Mouse (Mus musculus): ENCODE results near the gene Gm5767. TPM values are rescaled to one million over a fixed set of nuclear protein-coding genes. Genes with fewer than 3 reads are reported as not detected.

The Gm5767 gene
- polyA plus RNA-seq, 1 experiment from 2014 or later: 0.26 TPM

DNA sequence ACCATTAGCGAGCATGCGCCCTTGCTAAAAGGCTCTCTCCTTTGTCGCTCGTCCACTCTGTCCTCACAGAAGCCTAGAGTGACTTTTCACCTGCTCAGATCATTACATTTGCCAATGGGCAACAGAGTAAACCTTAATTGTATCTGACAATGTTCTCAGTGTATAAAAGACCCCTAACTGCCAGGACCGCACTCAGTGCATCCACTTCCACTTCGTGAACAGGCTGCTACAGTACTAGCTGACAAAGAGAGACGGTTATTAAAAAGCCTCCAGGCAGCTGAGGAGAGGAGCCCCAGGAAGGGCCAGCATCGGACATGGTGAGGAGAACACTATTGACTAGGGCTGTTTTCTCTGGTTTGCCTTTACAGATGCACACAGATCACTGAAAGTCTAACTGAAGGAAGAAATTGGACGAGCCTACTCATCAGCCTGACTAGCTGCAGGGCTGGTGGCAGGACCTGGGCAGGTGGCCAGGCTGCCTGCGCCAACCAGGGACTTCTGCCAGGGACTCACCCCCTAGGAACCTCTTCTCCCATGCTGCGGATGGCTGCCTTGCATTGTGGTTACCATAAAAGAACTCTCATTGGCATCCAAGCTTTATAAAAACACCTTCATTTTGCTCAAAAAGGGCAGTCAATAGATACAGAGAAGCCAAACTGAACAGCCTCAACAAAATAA is 9.5 kb downstream of the Gm5767 start:
- peaks cover 91% of the 10 kb centered on the region for H3K36me3 ChIP-seq (replicated peaks)
- WGBS: 93% methylated on average over 11 of the region's 11 CpGs

DNA sequence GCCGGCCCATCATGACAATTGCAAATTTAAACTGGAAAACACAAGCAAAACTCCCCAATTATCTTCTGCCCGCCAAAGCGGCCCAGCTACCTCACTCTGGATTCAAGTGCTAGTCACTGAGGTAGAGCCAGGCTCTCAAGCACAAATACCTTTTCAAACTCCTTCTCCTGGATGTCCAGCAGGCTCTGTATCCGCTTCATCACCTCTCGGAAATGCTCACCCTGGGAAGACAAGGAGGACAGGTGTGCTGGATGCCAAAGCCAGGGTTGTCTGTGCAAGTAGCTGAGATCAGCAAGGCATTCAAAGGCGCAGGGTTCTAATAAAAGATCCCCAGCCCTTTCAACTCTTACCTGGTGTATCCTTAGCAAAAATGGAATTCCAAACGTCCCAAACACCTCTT is 10.6 kb downstream of the Gm5767 start:
- WGBS: 93% methylated on average over 7 of the region's 7 CpGs
- peaks cover 97% of the 10 kb centered on the region for H3K36me3 ChIP-seq (replicated peaks)

More for the DNA sequence above, 9.5 kb downstream of the Gm5767 start:
- H3K27ac ChIP-seq: no peak overlapping the region
- H3K4me1 ChIP-seq: no peaks in the 10 kb centered on the region
- no peak overlapping the region for H3K4me3 ChIP-seq
- no peaks in the 10 kb centered on the region for H3K27me3 ChIP-seq (ENCODE audit: poor library complexity, severe bottlenecking)
- no peak for DNase-seq (ENCODE audit: extremely low spot score, low spot score)
- H3K9me3 ChIP-seq: no peaks in the 10 kb centered on the region

DNA sequence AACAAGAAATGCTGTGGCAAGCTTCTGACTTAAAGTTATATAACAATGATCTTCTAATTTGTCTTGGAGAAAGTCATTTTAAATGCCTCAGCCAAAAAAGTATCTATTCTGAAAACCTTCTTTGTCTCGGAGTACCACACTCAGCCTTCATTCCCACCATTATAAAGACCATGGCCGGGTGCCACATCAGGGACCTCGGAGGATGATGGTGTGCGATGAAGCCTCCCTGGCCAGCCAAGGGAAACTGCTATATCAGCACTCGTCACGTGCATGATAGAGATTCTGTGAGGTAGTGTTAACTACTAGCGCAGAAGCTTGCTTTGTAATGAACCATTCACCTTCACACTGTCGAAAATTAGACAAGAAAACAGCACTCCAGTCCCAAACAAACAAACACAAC is 19.0 kb downstream of the Gm5767 start:
- H3K27ac ChIP-seq: no peak overlapping the region
- H3K36me3 ChIP-seq (replicated peaks): peaks cover 100% of the 10 kb centered on the region
- WGBS: 95% methylated on average over 8 of the region's 8 CpGs
- no peak overlapping the region for H3K4me3 ChIP-seq
- DNase-seq (ENCODE audit: extremely low spot score, low spot score): no peak
- no peaks in the 10 kb centered on the region for H3K9me3 ChIP-seq
- H3K4me1 ChIP-seq: no peaks in the 10 kb centered on the region
- no peaks in the 10 kb centered on the region for H3K27me3 ChIP-seq (ENCODE audit: poor library complexity, severe bottlenecking)

More for the DNA sequence above, 10.6 kb downstream of the Gm5767 start:
- Histone ChIP-seq H3K4me3 (no peak overlapping the region), H3K4me1 (no peaks in the 10 kb centered on the region), H3K27me3 (ENCODE audit: poor library complexity, severe bottlenecking) (no peaks in the 10 kb centered on the region), H3K27ac (no peak overlapping the region), H3K9me3 (no peaks in the 10 kb centered on the region)
- no peak for DNase-seq (ENCODE audit: extremely low spot score, low spot score)

DNA sequence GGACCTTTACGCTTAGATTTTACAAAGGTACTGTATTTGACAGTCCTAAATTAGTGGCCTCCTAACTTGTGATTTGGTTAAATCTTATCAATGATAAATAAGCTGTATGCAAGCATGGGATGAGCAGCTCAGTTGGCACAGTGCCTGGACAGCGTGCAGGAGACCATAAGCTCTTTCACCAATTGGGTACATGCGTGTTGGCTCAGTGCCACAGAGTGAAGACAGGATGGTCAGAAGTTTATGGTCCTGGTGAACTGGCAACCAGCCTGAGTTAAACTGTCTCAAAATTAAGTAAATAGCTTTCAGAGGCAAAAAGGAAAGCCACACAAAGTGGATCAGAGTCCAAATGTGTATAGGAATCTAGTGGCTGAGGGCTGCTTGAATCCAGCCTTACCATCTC is 20.0 kb downstream of the Gm5767 start:
- peaks cover 100% of the 10 kb centered on the region for H3K36me3 ChIP-seq (replicated peaks)
- no peaks in the 10 kb centered on the region for H3K27me3 ChIP-seq (ENCODE audit: poor library complexity, severe bottlenecking)
- WGBS: 97% methylated on average over 3 of the region's 3 CpGs
- no peaks in the 10 kb centered on the region for H3K9me3 ChIP-seq
- H3K4me3 ChIP-seq: no peak overlapping the region
- H3K27ac ChIP-seq: no peak overlapping the region
- no peaks in the 10 kb centered on the region for H3K4me1 ChIP-seq
- no peak for DNase-seq (ENCODE audit: extremely low spot score, low spot score)

DNA sequence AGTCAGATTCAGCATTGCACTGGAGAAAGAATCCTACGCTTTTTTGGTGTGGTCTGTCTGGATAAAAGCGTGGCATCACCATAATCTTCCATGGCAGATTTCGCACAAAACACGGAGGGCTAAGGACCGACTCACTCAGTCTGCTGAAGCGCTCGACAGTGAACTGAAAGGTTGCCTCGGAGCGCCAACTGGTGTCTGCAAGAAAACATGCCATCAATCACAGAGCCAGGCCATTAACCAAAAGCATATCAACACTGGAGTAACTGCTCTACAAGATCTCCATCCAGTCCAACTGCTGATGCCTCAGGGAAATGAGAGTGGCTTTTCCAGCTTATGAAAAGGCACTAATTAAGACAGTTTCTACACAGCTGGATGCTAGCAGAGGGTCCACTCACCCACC is 31.4 kb downstream of the Gm5767 start:
- 91% methylated on average over 9 of the region's 9 CpGs for WGBS
- H3K27ac ChIP-seq: no peak overlapping the region

DNA sequence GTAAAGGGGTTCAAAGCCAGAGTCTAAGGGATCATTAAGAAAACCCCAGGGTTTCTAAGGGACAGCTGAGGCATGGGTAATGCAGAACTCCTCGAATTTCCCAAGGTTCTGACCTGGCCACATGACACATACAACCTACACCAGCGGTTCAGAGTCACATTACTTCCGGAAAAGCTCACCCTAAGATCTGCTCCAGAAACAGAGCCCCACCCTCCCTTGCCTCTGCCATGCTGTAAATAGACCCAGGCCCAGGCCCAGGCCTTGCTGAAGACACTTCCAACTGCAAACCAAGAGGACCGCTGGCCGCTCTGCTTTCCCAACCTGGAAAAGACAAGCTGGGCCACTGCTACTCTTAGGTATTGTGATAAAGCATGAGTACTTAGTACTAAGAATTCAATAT is 34.3 kb downstream of the Gm5767 start:
- no peak for DNase-seq (ENCODE audit: extremely low spot score, low spot score)
- WGBS: 87% methylated on average over 5 of the region's 5 CpGs

More for the DNA sequence above, 31.4 kb downstream of the Gm5767 start:
- Histone ChIP-seq H3K9me3 (no peaks in the 10 kb centered on the region), H3K4me3 (no peak overlapping the region), H3K36me3 (replicated peaks) (peaks cover 95% of the 10 kb centered on the region), H3K4me1 (no peaks in the 10 kb centered on the region), H3K27me3 (ENCODE audit: poor library complexity, severe bottlenecking) (no peaks in the 10 kb centered on the region)
- DNase-seq (ENCODE audit: extremely low spot score, low spot score): no peak

DNA sequence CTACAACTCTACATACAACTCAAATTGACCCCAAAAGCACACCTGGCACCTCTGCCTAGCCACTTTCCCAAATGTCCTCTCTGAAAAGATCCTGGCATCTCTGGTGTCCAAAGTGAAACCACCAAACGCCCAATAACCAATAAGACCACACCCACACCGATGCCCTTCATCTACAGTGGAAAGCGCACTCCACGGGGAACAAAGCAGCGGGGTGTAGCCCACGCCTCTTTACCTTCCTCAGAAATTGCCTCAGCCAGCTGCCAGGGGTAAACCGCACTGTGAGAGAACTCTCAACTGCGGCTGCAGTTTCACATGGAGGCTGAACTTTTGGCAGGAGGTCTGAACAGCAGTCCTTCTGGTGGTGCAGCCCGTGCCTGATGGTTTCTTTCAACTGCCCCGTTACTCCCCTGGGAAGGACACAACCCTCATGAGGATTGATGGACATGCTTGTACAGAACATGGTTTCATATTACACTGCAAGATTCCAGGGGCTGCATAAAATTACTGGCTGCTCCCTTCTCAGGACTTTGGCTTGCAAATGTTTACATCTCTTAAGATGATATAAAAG is 35.0 kb downstream of the Gm5767 start:
- no peak overlapping the region for H3K4me3 ChIP-seq
- H3K4me1 ChIP-seq: 0 out of 2 replicates have a peak, but pooled peaks cover 3% of the 10 kb centered on the region
- peaks cover 59% of the 10 kb centered on the region for H3K36me3 ChIP-seq (replicated peaks)
- WGBS: 91% methylated on average over 10 of the region's 10 CpGs
- no peaks in the 10 kb centered on the region for H3K27me3 ChIP-seq (ENCODE audit: poor library complexity, severe bottlenecking)
- no peak overlapping the region for H3K27ac ChIP-seq
- no peak for DNase-seq (ENCODE audit: extremely low spot score, low spot score)
- no peaks in the 10 kb centered on the region for H3K9me3 ChIP-seq

More for the DNA sequence above, 34.3 kb downstream of the Gm5767 start:
- Histone ChIP-seq H3K9me3 (no peaks in the 10 kb centered on the region), H3K36me3 (replicated peaks) (peaks cover 67% of the 10 kb centered on the region), H3K27me3 (ENCODE audit: poor library complexity, severe bottlenecking) (no peaks in the 10 kb centered on the region), H3K4me1 (0 out of 2 replicates have a peak, but pooled peaks cover 3% of the 10 kb centered on the region), H3K4me3 (no peak overlapping the region), H3K27ac (no peak overlapping the region)

DNA sequence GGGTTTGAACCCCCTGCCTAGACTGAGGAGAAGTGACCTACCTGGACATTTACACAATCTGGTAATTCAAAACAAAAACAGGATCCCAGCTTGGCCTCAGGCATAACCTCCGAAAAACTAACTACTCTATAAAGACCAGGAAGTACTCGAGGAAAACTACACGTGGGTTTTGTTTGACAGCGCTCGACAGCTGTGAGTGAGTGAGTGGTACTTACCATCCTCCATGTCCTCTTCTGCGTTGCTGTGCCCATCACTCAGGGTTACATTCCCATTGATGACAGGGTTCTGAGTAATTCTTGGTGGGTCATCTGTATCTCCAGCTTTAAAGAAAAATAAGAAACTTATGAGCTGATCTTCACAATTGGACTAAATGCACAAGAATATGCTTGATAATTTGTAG is 35.7 kb downstream of the Gm5767 start:
- DNase-seq (ENCODE audit: extremely low spot score, low spot score): no peak
- H3K27ac ChIP-seq: no peak overlapping the region
- H3K27me3 ChIP-seq (ENCODE audit: poor library complexity, severe bottlenecking): no peaks in the 10 kb centered on the region
- peaks cover 53% of the 10 kb centered on the region for H3K36me3 ChIP-seq (replicated peaks)
- WGBS: 86% methylated on average over 6 of the region's 6 CpGs
- no peak overlapping the region for H3K4me3 ChIP-seq
- no peaks in the 10 kb centered on the region for H3K9me3 ChIP-seq
- 0 out of 2 replicates have a peak, but pooled peaks cover 3% of the 10 kb centered on the region for H3K4me1 ChIP-seq

DNA sequence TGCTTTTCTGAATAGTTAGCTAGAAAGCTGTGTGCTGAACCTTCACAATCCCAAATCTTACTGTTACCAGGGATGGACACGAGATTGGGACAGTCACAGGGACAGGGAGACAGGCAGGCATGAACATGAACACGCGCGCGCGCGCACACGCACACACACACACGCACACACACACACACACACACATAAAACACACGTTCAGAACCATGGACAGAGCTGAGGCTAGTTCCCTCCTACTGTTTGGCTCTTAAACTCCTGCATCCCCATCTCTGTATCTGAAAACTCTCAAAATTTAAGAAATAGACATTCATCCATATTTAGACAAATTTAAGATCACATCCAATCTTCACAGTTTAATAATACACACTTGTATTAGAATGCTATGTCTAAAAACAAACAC is 37.2 kb downstream of the Gm5767 start:
- WGBS: 96% methylated on average over 10 of the region's 10 CpGs

DNA sequence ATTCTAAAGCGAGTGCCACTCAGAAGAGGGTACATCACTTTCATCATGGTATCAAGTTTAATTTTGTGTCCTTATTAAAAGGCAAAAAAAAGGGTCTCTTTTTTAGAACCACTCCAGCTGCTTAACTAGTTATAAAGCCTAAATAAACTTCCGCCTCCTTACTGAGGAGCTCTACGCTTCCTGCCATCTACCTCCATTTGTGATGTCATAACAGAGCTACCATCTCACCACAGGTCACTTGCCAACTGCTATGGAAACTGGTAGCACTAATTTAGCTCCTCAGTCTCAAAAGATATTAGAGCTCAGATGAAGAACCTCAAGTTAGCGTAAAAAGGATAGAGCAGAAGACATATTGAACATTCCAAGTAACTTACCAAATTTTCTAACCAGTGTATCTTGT is 39.9 kb downstream of the Gm5767 start:
- no peaks in the 10 kb centered on the region for H3K27me3 ChIP-seq (ENCODE audit: poor library complexity, severe bottlenecking)
- no peak overlapping the region for H3K27ac ChIP-seq
- 0 out of 2 replicates have a peak, but pooled peaks cover 3% of the 10 kb centered on the region for H3K4me1 ChIP-seq
- peaks cover 14% of the 10 kb centered on the region for H3K36me3 ChIP-seq (replicated peaks)
- WGBS: 96% methylated on average over 4 of the region's 4 CpGs
- no peak overlapping the region for H3K4me3 ChIP-seq
- no peaks in the 10 kb centered on the region for H3K9me3 ChIP-seq
- no peak for DNase-seq (ENCODE audit: extremely low spot score, low spot score)

More for the DNA sequence above, 37.2 kb downstream of the Gm5767 start:
- Histone ChIP-seq H3K9me3 (no peaks in the 10 kb centered on the region), H3K4me3 (no peak overlapping the region), H3K27ac (no peak overlapping the region), H3K4me1 (0 out of 2 replicates have a peak, but pooled peaks cover 3% of the 10 kb centered on the region), H3K27me3 (ENCODE audit: poor library complexity, severe bottlenecking) (no peaks in the 10 kb centered on the region), H3K36me3 (replicated peaks) (peaks cover 41% of the 10 kb centered on the region)
- no peak for DNase-seq (ENCODE audit: extremely low spot score, low spot score)

DNA sequence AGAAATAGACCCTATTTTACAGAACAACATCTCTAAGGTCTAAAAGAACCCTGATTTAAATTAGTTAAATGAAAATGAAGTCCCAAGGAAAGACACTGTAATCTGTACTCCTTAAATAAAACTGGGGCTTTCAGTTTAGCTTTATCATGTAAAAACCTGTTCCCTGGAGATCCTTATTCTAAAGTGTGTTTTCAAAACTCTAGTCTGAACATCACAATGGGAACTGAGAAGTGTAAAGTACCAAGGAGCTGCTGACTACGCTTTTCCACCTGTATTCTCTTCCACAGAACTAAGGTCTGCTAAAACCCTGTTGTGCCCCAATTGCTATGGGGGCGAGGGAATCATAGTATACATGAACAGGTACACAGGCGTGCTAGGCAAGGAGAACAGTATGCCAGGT is 43.5 kb downstream of the Gm5767 start:
- no peak overlapping the region for H3K4me3 ChIP-seq
- DNase-seq (ENCODE audit: extremely low spot score, low spot score): no peak
- H3K4me1 ChIP-seq: 0 out of 2 replicates have a peak, but pooled peaks cover 3% of the 10 kb centered on the region
- 90% methylated on average over 3 of the region's 3 CpGs for WGBS
- H3K27me3 ChIP-seq (ENCODE audit: poor library complexity, severe bottlenecking): no peaks in the 10 kb centered on the region
- peaks cover 15% of the 10 kb centered on the region for H3K36me3 ChIP-seq (replicated peaks)
- H3K27ac ChIP-seq: no peak overlapping the region
- no peaks in the 10 kb centered on the region for H3K9me3 ChIP-seq

DNA sequence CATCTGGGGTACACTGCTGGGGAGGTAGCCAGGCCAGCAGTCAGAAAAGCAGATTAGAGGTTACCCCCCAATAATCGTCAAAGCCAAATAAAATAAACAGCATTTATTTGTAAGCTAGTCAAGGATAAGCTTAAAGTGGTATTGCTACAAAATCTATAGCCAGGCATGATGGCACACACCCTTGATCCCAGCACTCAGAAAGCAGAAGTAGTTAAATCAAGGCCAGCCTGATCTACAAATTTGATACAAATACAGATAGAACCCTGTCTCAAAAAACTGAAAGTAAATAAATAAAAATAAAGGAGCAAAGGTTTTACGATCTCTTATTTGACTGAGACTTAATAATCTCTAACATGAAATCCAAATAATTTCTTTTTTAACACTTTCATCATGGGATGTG is 45.2 kb downstream of the Gm5767 start:
- 95% methylated on average over 2 of the region's 2 CpGs for WGBS

DNA sequence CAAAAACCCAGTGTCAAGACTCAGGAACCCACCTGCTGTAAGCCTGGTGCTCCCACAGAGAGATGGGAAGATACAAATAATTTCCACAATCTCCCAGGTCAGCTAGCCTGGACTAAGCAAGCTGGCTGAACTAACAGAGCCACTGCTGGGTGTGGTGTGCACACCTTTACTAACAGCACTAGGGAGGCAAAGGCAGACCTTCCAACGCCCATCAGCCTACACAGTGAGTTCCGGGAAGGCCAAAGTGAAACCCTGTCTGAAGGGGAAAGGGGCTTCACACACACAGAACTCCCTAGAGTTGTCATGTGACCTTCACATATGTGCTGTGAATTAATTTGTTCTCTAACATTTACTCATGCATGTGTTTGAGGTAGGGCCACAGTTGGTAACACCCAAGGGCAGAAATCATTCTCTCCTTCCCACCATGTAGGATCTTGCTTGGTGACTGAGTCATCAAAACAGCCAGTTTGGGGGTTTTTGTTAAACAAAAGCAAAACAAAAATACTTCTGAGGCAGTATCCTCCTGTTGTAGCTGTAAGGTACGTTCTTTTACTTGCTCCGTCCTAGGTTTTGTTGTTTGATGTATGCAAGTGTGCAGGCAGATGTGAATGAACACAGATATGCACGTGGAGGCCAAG is 47.7 kb downstream of the Gm5767 start:
- WGBS: 90% methylated on average over 5 of the region's 5 CpGs
- Histone ChIP-seq H3K9me3 (no peaks in the 10 kb centered on the region), H3K27me3 (ENCODE audit: poor library complexity, severe bottlenecking) (no peaks in the 10 kb centered on the region), H3K4me3 (no peak overlapping the region), H3K4me1 (peaks cover 21% of the 10 kb centered on the region; the same call in 1 of the 2 replicates), H3K36me3 (replicated peaks) (peaks cover 23% of the 10 kb centered on the region), H3K27ac (no peak overlapping the region)
- DNase-seq (ENCODE audit: extremely low spot score, low spot score): no peak

More for the DNA sequence above, 45.2 kb downstream of the Gm5767 start:
- Histone ChIP-seq H3K9me3 (no peaks in the 10 kb centered on the region), H3K4me3 (no peak overlapping the region), H3K27ac (no peak overlapping the region), H3K36me3 (replicated peaks) (peaks cover 15% of the 10 kb centered on the region), H3K27me3 (ENCODE audit: poor library complexity, severe bottlenecking) (no peaks in the 10 kb centered on the region), H3K4me1 (peaks cover 10% of the 10 kb centered on the region; the same call in 1 of the 2 replicates)
- no peak for DNase-seq (ENCODE audit: extremely low spot score, low spot score)
